ENCODE assay signal across 13 mouse cellular contexts in the genomic region with DNA sequence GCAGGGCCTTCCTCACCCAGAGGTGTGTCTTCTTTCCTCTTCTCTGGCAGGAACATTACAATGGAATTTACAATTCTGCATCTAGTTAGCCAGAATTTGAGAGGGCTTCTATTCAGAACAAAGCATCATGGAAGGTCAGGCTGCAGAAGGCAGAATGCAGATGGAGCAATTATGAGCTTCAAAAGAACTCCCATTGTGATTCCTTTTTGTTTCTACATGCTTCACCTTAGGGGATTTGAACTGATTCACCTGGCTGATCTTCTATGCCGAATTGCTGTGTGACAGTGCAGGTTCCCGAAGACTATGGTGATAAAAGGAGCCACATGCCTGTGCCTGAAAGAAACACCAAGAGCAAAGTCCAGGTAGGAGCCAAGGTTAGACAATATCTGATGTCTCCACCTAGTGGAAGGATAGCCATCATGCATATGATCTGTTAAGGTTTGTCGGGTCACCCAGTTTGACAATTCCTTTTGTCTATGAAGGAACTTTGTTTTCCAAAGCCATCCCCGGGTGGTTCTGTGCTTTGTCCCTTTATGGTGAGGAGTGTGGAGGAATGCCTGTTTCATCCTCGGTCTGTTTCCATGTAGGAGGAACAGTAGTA.
DNase-seq lines count a peak whose midpoint lies in the region; ATAC-seq and TF ChIP-seq lines count a peak whose summit lies in the region.
"Had no signal": no experiment of that assay in that cellular context is flagged by ENCODE, and none has a peak within 500 bp of the region (broad histone marks: within the 10 kb centered on the region; RNA-seq: fewer than 3 reads in every experiment).

No protein-coding gene starts in this region.

- H3K9ac ChIP-seq in kidney, embryonic 15.5 days = no peak overlapping the region
- H3K9ac ChIP-seq in lung, postnatal 0 days (replicated peaks; ENCODE audit: low read depth) = no peak overlapping the region
- H3K9ac ChIP-seq: limb, embryonic 13.5 days; neural tube, embryonic 13.5 days had no signal

- H3K4me2 ChIP-seq in kidney, embryonic 15.5 days = no peak overlapping the region
- H3K4me2 ChIP-seq in lung, postnatal 0 days (replicated peaks; ENCODE audit: low read depth, low read length) = no peak overlapping the region
- H3K4me2 ChIP-seq: limb, embryonic 13.5 days; neural tube, embryonic 13.5 days had no signal

- no peak for TF ChIP-seq POLR2A in kidney, adult 2 months (IDR thresholded peaks at IDR 0.05; ENCODE audit: low read depth, low read length)

- ATAC-seq in kidney, embryonic 15.5 days (replicated peaks; ENCODE audit: low FRiP score) = no peak
- no peak; the same call in 1 of the 2 replicates for ATAC-seq in lung, postnatal 0 days
- no peak for ATAC-seq in frontal cortex, adult (ENCODE audit: low TSS enrichment)
- ATAC-seq: intestine, embryonic 16.5 days had no signal

- no peak overlapping the region for H3K27ac ChIP-seq in kidney, adult 2 months (ENCODE audit: insufficient read depth, low read depth, low read length)
- H3K27ac ChIP-seq in kidney, embryonic 15.5 days = no peak overlapping the region
- H3K27ac ChIP-seq in lung, postnatal 0 days (ENCODE audit: low read length) = no peak overlapping the region
- H3K27ac ChIP-seq: limb, embryonic 13.5 days; neural tube, embryonic 13.5 days had no signal

- TF ChIP-seq CTCF in kidney, adult 2 months (conservative IDR thresholded peaks at IDR 0.05; ENCODE audit: insufficient read depth, insufficient read length, low read depth, low read length) = no peak
- peak; percentile 49 for TF ChIP-seq CTCF in lung, postnatal 0 days (IDR thresholded peaks at IDR 0.05)

- H3K4me1 ChIP-seq in kidney, adult 2 months (ENCODE audit: control insufficient read depth, insufficient read depth, low read length) = no peaks in the 10 kb centered on the region
- H3K4me1 ChIP-seq in kidney, embryonic 15.5 days = no peaks in the 10 kb centered on the region
- no peaks in the 10 kb centered on the region for H3K4me1 ChIP-seq in lung, postnatal 0 days (ENCODE audit: insufficient read depth, low read depth, low read length)
- H3K4me1 ChIP-seq: limb, embryonic 13.5 days; neural tube, embryonic 13.5 days had no signal

- WGBS in kidney, adult 2 months = 65% methylated on average over 5 of the region's 5 CpGs
- WGBS in kidney, embryonic 15.5 days = 70% methylated on average over 5 of the region's 5 CpGs
- WGBS in lung, postnatal 0 days = 57% methylated on average over 5 of the region's 5 CpGs

- no peaks in the 10 kb centered on the region for H3K27me3 ChIP-seq in kidney, adult 2 months (replicated peaks; ENCODE audit: control insufficient read depth, insufficient read depth, low read length)
- no peaks in the 10 kb centered on the region for H3K27me3 ChIP-seq in kidney, embryonic 15.5 days
- H3K27me3 ChIP-seq in lung, postnatal 0 days (replicated peaks; ENCODE audit: insufficient read depth, low read length) = no peaks in the 10 kb centered on the region
- H3K27me3 ChIP-seq: limb, embryonic 13.5 days; neural tube, embryonic 13.5 days had no signal

- H3K9me3 ChIP-seq in kidney, embryonic 15.5 days (replicated peaks) = no peaks in the 10 kb centered on the region
- no peaks in the 10 kb centered on the region for H3K9me3 ChIP-seq in lung, postnatal 0 days (ENCODE audit: low read length)
- H3K9me3 ChIP-seq: G1E; limb, embryonic 13.5 days; neural tube, embryonic 13.5 days had no signal

- no peaks in the 10 kb centered on the region for H3K36me3 ChIP-seq in kidney, adult 2 months (ENCODE audit: control insufficient read depth, insufficient read depth, low read length)
- H3K36me3 ChIP-seq in kidney, embryonic 15.5 days = no peaks in the 10 kb centered on the region
- H3K36me3 ChIP-seq in lung, postnatal 0 days (ENCODE audit: insufficient read depth, low read length) = no peaks in the 10 kb centered on the region
- H3K36me3 ChIP-seq: G1E; limb, embryonic 13.5 days; neural tube, embryonic 13.5 days had no signal

- peak; percentile 0 for DNase-seq in kidney, adult 2 months
- DNase-seq in lung, postnatal 0 days (ENCODE audit: low spot score) = no peak
- DNase-seq in lung, postnatal 14 days = no peak
- DNase-seq in ES-CJ7 (ENCODE audit: low read depth, low spot score) = peak; percentile 86
- no peak for DNase-seq in thymus, postnatal 25 days
- DNase-seq: cerebellum, postnatal 25 days; gastrocnemius, postnatal 25 days had no signal

- no peak for TF ChIP-seq EP300 in lung, postnatal 0 days (IDR thresholded peaks at IDR 0.05)

- no peak overlapping the region for H3K4me3 ChIP-seq in kidney, adult 2 months (ENCODE audit: insufficient read depth, low read depth, low read length)
- H3K4me3 ChIP-seq in kidney, embryonic 15.5 days (replicated peaks) = no peak overlapping the region
- no peak overlapping the region for H3K4me3 ChIP-seq in lung, postnatal 0 days (ENCODE audit: low read depth, low read length)
- H3K4me3 ChIP-seq: limb, embryonic 13.5 days; neural tube, embryonic 13.5 days had no signal

Comparison
In these comparisons a context has a peak if more than half of its experiments do, and no peak if none do; other contexts are left out.
1. DNase-seq: peak in kidney, adult 2 months (single experiment) and ES-CJ7 (single experiment); none in lung, postnatal 0 days (single experiment), lung, postnatal 14 days (single experiment) and thymus, postnatal 25 days (single experiment).